Mouse (Mus musculus) G1E (cell line): ENCODE measurements around the gene 4930539E08Rik. TPM values are rescaled to one million over a fixed set of nuclear protein-coding genes. Genes with fewer than 3 reads are reported as not detected.

ENCODE experiments used
- ATAC-seq: 2 replicates; pipeline ENCODE4 v1.8.0; 2016; ENCODE audit warnings: mild to moderate bottlenecking; ENCODE audit not compliant: insufficient number of reproducible peaks, poor library complexity, low FRiP score, severe bottlenecking; ENCODE audit errors: extremely low read depth
- DNase-seq: peaks from one replicate; pipeline ENCODE4 v3.0.0; 2012; ENCODE audit warnings: low spot score
- H3K27me3 ChIP-seq: 2 replicates; pipeline ENCODE4 v1.6.1; 2012; ENCODE audit warnings: mild to moderate bottlenecking, low read length, inconsistent platforms; ENCODE audit not compliant: insufficient read depth
- H3K36me3 ChIP-seq: replicated peaks from 2 replicates; pipeline ENCODE3; 2012; ENCODE audit warnings: mild to moderate bottlenecking, inconsistent platforms
- H3K4me1 ChIP-seq: 2 replicates; pipeline ENCODE4 v1.6.1; 2012; ENCODE audit warnings: low read depth, low read length, inconsistent platforms, mixed read lengths; ENCODE audit not compliant: insufficient read depth
- H3K4me3 ChIP-seq: 2 replicates; pipeline ENCODE4 v1.5.1; 2012; ENCODE audit warnings: low read depth, mild to moderate bottlenecking, inconsistent platforms, low read length, moderate library complexity, mixed read lengths
- H3K9me3 ChIP-seq: replicated peaks from 2 replicates; pipeline ENCODE4 v1.6.1; 2012; ENCODE audit warnings: inconsistent platforms
- CTCF ChIP-seq: IDR thresholded peaks from 2 replicates; pipeline ENCODE4 v1.5.1; 2012; ENCODE audit warnings: low read depth, low read length, inconsistent platforms, mixed read lengths
- GATA1 ChIP-seq: IDR thresholded peaks from 2 replicates; pipeline ENCODE4 v1.6.1; 2012; ENCODE audit warnings: borderline replicate concordance, low read length, inconsistent platforms, mixed read lengths
- GATA2 ChIP-seq: IDR thresholded peaks from 2 replicates; pipeline ENCODE4 v1.6.1; 2012; ENCODE audit warnings: low read depth, low read length, inconsistent platforms, borderline replicate concordance
- POLR2AphosphoS5 ChIP-seq: IDR thresholded peaks from 2 replicates; pipeline ENCODE4 v1.6.1; 2012; ENCODE audit warnings: low read depth, low read length, inconsistent platforms; ENCODE audit not compliant: insufficient replicate concordance
- TAL1 ChIP-seq: conservative IDR thresholded peaks from 2 replicates; pipeline ENCODE4 v1.6.1; 2012; ENCODE audit warnings: low read depth, low read length, inconsistent platforms, mixed read lengths
- polyA plus RNA-seq: library from polyadenylated mRNA; stranded (reverse); fragments of >175 nt; gene quantifications from 2 replicates; pipeline ENCODE4 v1.2.3, GENCODE M21; 2012
- total RNA-seq, 2 experiments: library from RNA; stranded (forward) in 1 of 2; stranded (reverse) in 1 of 2; fragments of 200-1000 nt in 1 of 2; fragments of >200 nt in 1 of 2; fragmentation: Nextera tagmentation in 1 of 2; gene quantifications; 2 replicates each; pipeline ENCODE4 v1.2.3; 2014 to 2017

Gene 4930539E08Rik
- total and polyA plus RNA-seq, 3 experiments, result 0.11 TPM; not detected in 2

- DNase-seq, result no peak
- H3K4me3 ChIP-seq, result no peak overlapping the region
- H3K27me3 ChIP-seq, result peaks cover 26% of the 10 kb centered on the region
These were observed 39.8 kb downstream of the 4930539E08Rik start for GRCm38 (mm10) chr17:28875316-28875715.

GRCm38 (mm10) chr17:28874825-28875224 lies 40.3 kb downstream of the 4930539E08Rik start:
- no peak for DNase-seq
- Histone ChIP-seq H3K4me1 (0 out of 2 replicates have a peak, but pooled peaks cover 4% of the 10 kb centered on the region), H3K4me3 (no peak overlapping the region), H3K27me3 (peaks cover 24% of the 10 kb centered on the region), H3K36me3 (no peaks in the 10 kb centered on the region), H3K9me3 (no peaks in the 10 kb centered on the region)
- no peak for ATAC-seq
- TF ChIP-seq GATA2 (no peak), TAL1 (no peak), GATA1 (no peak), POLR2AphosphoS5 (no peak), CTCF (no peak)

More at GRCm38 (mm10) chr17:28875316-28875715, 39.8 kb downstream of the 4930539E08Rik start:
- no peak for TF ChIP-seq CTCF
- no peak for TF ChIP-seq GATA1
- no peak for TF ChIP-seq GATA2
- no peak for TF ChIP-seq POLR2AphosphoS5
- TF ChIP-seq TAL1, result no peak
- Histone ChIP-seq H3K36me3 (no peaks in the 10 kb centered on the region), H3K9me3 (no peaks in the 10 kb centered on the region), H3K4me1 (peaks cover 9% of the 10 kb centered on the region; the same call in 1 of the 2 replicates)
- no peak for ATAC-seq

GRCm38 (mm10) chr17:28874216-28874615 lies 40.9 kb downstream of the 4930539E08Rik start:
- ATAC-seq, result no peak
- DNase-seq, result no peak
- no peak overlapping the region for H3K4me3 ChIP-seq
- no peaks in the 10 kb centered on the region for H3K36me3 ChIP-seq
- no peak for TF ChIP-seq GATA2
- no peak for TF ChIP-seq GATA1
- no peak for TF ChIP-seq CTCF
- TF ChIP-seq POLR2AphosphoS5, result no peak
- TF ChIP-seq TAL1, result no peak
- peaks cover 29% of the 10 kb centered on the region for H3K27me3 ChIP-seq
- H3K9me3 ChIP-seq, result no peaks in the 10 kb centered on the region
- H3K4me1 ChIP-seq, result 0 out of 2 replicates have a peak, but pooled peaks cover 4% of the 10 kb centered on the region

GRCm38 (mm10) chr17:28872322-28872721 lies 42.8 kb downstream of the 4930539E08Rik start:
- Histone ChIP-seq H3K36me3 (no peaks in the 10 kb centered on the region), H3K4me1 (0 out of 2 replicates have a peak, but pooled peaks cover 4% of the 10 kb centered on the region), H3K27me3 (peaks cover 29% of the 10 kb centered on the region), H3K4me3 (no peak overlapping the region), H3K9me3 (no peaks in the 10 kb centered on the region)
- TF ChIP-seq TAL1 (no peak), GATA2 (no peak), GATA1 (no peak), POLR2AphosphoS5 (no peak), CTCF (no peak)
- DNase-seq, result no peak
- ATAC-seq, result no peak

- TF ChIP-seq POLR2AphosphoS5, result no peak
- TF ChIP-seq GATA1, result no peak
- no peak for TF ChIP-seq TAL1
- TF ChIP-seq GATA2, result no peak
- TF ChIP-seq CTCF, result no peak
- Histone ChIP-seq H3K9me3 (no peaks in the 10 kb centered on the region), H3K36me3 (no peaks in the 10 kb centered on the region), H3K27me3 (peaks cover 27% of the 10 kb centered on the region), H3K4me3 (no peak overlapping the region), H3K4me1 (0 out of 2 replicates have a peak, but pooled peaks cover 1% of the 10 kb centered on the region)
- no peak for ATAC-seq
- DNase-seq, result no peak
These were observed 43.3 kb downstream of the 4930539E08Rik start for GRCm38 (mm10) chr17:28871831-28872230.

- no peak for TF ChIP-seq GATA1
- no peaks in the 10 kb centered on the region for H3K9me3 ChIP-seq
- no peak for ATAC-seq
- no peaks in the 10 kb centered on the region for H3K4me1 ChIP-seq
- no peak for DNase-seq
- peaks cover 24% of the 10 kb centered on the region for H3K27me3 ChIP-seq
- no peak overlapping the region for H3K4me3 ChIP-seq
- H3K36me3 ChIP-seq, result no peaks in the 10 kb centered on the region
These were observed 44.7 kb downstream of the 4930539E08Rik start for GRCm38 (mm10) chr17:28870435-28870834.
